14 mouse cellular contexts compared by ENCODE assay signal in the genomic region with DNA sequence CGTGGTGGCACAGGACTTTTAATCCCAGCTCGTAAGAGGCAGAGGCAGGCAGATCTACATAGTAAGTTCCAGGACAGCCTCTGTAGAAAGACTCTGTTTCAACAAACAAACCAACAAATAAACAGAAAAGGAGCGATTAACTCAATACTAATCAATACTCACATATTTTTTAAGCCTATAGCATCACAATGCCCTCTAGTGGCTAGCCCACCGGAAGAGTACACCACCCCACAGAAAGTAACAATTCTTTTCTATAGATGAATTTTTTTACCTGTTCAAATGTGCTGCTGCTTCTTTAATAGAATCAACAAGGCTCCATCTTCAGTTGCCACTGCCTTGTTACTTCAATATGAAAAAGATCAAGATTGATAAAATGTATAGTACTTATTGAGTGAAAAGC.
DNase-seq lines count a peak whose midpoint lies in the region; ATAC-seq and TF ChIP-seq lines count a peak whose summit lies in the region.
"Had no signal": no experiment of that assay in that cellular context is flagged by ENCODE, and none has a peak within 500 bp of the region (broad histone marks: within the 10 kb centered on the region; RNA-seq: fewer than 3 reads in every experiment).

No protein-coding gene starts in this region.

- H3K79me2 ChIP-seq in CH12.LX (replicated peaks; ENCODE audit: control insufficient read depth, extremely low read depth, insufficient read depth, poor library complexity, severe bottlenecking) = no peaks in the 10 kb centered on the region

- in situ Hi-C loops in CH12.LX (cut with MboI; ENCODE audit: low pct_ligation_motif_present, low pct_unique_long_range_greater_than_20kb, low sequenced_read_pairs) = loop anchor here (25.0 kb wide), 1 partner anchor 251 kb away; no protein-coding TSS in a partner anchor

- H3K4me2 ChIP-seq in hindbrain, postnatal 0 days (ENCODE audit: low read depth, low read length) = no peak overlapping the region
- H3K4me2 ChIP-seq in hindbrain, embryonic 13.5 days = no peak overlapping the region
- no peak overlapping the region for H3K4me2 ChIP-seq in lung, postnatal 0 days (replicated peaks; ENCODE audit: low read depth, low read length)
- H3K4me2 ChIP-seq in CH12.LX (ENCODE audit: insufficient read depth, low read depth, poor library complexity, severe bottlenecking) = no peak overlapping the region
- H3K4me2 ChIP-seq: forebrain, embryonic 12.5 days; heart, embryonic 12.5 days; limb, embryonic 13.5 days; midbrain, embryonic 13.5 days; neural tube, embryonic 12.5 days had no signal

- WGBS in hindbrain, postnatal 0 days = 70% methylated on average over 4 of the region's 4 CpGs
- WGBS in hindbrain, embryonic 13.5 days = 82% methylated on average over 4 of the region's 4 CpGs
- WGBS in lung, postnatal 0 days = 72% methylated on average over 4 of the region's 4 CpGs

- TF ChIP-seq RAD21 in CH12.LX (IDR thresholded peaks at IDR 0.05; ENCODE audit: low read depth, low read length) = peak; percentile 85

- no peaks in the 10 kb centered on the region for H3K36me3 ChIP-seq in hindbrain, postnatal 0 days (ENCODE audit: insufficient read depth, low read length)
- H3K36me3 ChIP-seq in hindbrain, embryonic 13.5 days = no peaks in the 10 kb centered on the region
- no peaks in the 10 kb centered on the region for H3K36me3 ChIP-seq in lung, postnatal 0 days (ENCODE audit: insufficient read depth, low read length)
- no peaks in the 10 kb centered on the region for H3K36me3 ChIP-seq in CH12.LX (replicated peaks in 1 of 2; ENCODE audit: control insufficient read depth in 1 of 2, insufficient read depth in 1 of 2, low read length in 1 of 2)
- H3K36me3 ChIP-seq: forebrain, embryonic 12.5 days; heart, embryonic 12.5 days; limb, embryonic 13.5 days; midbrain, embryonic 13.5 days; neural tube, embryonic 12.5 days had no signal

- TF ChIP-seq EP300 in lung, postnatal 0 days (IDR thresholded peaks at IDR 0.05) = no peak
- TF ChIP-seq EP300 in CH12.LX (IDR thresholded peaks at IDR 0.05; ENCODE audit: low read length) = no peak

- H3K27ac ChIP-seq in hindbrain, postnatal 0 days = no peak overlapping the region
- H3K27ac ChIP-seq in hindbrain, embryonic 13.5 days = no peak overlapping the region
- no peak overlapping the region for H3K27ac ChIP-seq in lung, postnatal 0 days (ENCODE audit: low read length)
- H3K27ac ChIP-seq in CH12.LX (ENCODE audit: insufficient read depth, low read depth) = no peak overlapping the region
- H3K27ac ChIP-seq: forebrain, embryonic 12.5 days; limb, embryonic 13.5 days; midbrain, embryonic 13.5 days; neural tube, embryonic 12.5 days had no signal

- no peak for ATAC-seq in hindbrain, postnatal 0 days
- no peak for ATAC-seq in hindbrain, embryonic 13.5 days (ENCODE audit: low FRiP score)
- no peak for ATAC-seq in lung, postnatal 0 days
- 0 out of 2 replicates have a peak, but pooled peaks have one; percentile 4 for ATAC-seq in megakaryocyte-erythroid progenitor cell, adult 5-6 weeks (replicated peaks; ENCODE audit: low FRiP score, low TSS enrichment, poor library complexity, severe bottlenecking)
- ATAC-seq: midbrain, embryonic 13.5 days had no signal

- TF ChIP-seq POLR2A in CH12.LX (IDR thresholded peaks at IDR 0.05; ENCODE audit: low read depth, low read length) = no peak

- DNase-seq in hindbrain, postnatal 0 days (ENCODE audit: low spot score) = no peak
- DNase-seq in lung, postnatal 0 days (ENCODE audit: low spot score) = no peak
- DNase-seq in lung, postnatal 25 days (ENCODE audit: low spot score) = no peak
- DNase-seq in CH12.LX (ENCODE audit: extremely low read depth) = peak; percentile 12
- DNase-seq in right cerebral cortex, adult 2 months (ENCODE audit: low spot score in 2 of 2) = no peak
- DNase-seq: heart, postnatal 4 days; lung, postnatal 10 days had no signal

- H3K4me1 ChIP-seq in hindbrain, postnatal 0 days (ENCODE audit: insufficient read depth, low read length) = no peaks in the 10 kb centered on the region
- no peaks in the 10 kb centered on the region for H3K4me1 ChIP-seq in hindbrain, embryonic 13.5 days (replicated peaks)
- H3K4me1 ChIP-seq in lung, postnatal 0 days (ENCODE audit: insufficient read depth, low read depth, low read length) = no peaks in the 10 kb centered on the region
- H3K4me1 ChIP-seq in CH12.LX (ENCODE audit: control insufficient read depth in 1 of 2, insufficient read depth in 2 of 2) = no peaks in the 10 kb centered on the region
- H3K4me1 ChIP-seq: forebrain, embryonic 12.5 days; heart, embryonic 12.5 days; limb, embryonic 13.5 days; midbrain, embryonic 13.5 days; neural tube, embryonic 12.5 days had no signal

- dilution Hi-C loops in CH12.LX (cut with MboI; ENCODE audit: extremely low pct_ligation_motif_present, extremely low pct_unique_long_range_greater_than_20kb, low sequenced_read_pairs) = no loop called here

- no peak overlapping the region for H3K4me3 ChIP-seq in hindbrain, postnatal 0 days (ENCODE audit: low read length)
- H3K4me3 ChIP-seq in hindbrain, embryonic 13.5 days = no peak overlapping the region
- H3K4me3 ChIP-seq in lung, postnatal 0 days (ENCODE audit: low read depth, low read length) = no peak overlapping the region
- H3K4me3 ChIP-seq in CH12.LX (replicated peaks in 1 of 3; ENCODE audit: low read depth in 2 of 3, low read length in 2 of 3, poor library complexity in 1 of 3) = no peak overlapping the region
- H3K4me3 ChIP-seq: forebrain, embryonic 12.5 days; heart, embryonic 12.5 days; limb, embryonic 13.5 days; midbrain, embryonic 13.5 days; neural tube, embryonic 12.5 days had no signal

- H3K9ac ChIP-seq in hindbrain, postnatal 0 days (replicated peaks; ENCODE audit: low read length) = no peak overlapping the region
- H3K9ac ChIP-seq in hindbrain, embryonic 13.5 days = no peak overlapping the region
- H3K9ac ChIP-seq in lung, postnatal 0 days (replicated peaks; ENCODE audit: low read depth) = no peak overlapping the region
- H3K9ac ChIP-seq in CH12.LX (ENCODE audit: insufficient read depth, low read depth) = no peak overlapping the region
- H3K9ac ChIP-seq: forebrain, embryonic 12.5 days; heart, embryonic 12.5 days; limb, embryonic 13.5 days; midbrain, embryonic 13.5 days; neural tube, embryonic 12.5 days had no signal

- H3K27me3 ChIP-seq in hindbrain, postnatal 0 days (ENCODE audit: insufficient read depth, low read length) = no peaks in the 10 kb centered on the region
- H3K27me3 ChIP-seq in hindbrain, embryonic 13.5 days = no peaks in the 10 kb centered on the region
- H3K27me3 ChIP-seq in lung, postnatal 0 days (replicated peaks; ENCODE audit: insufficient read depth, low read length) = no peaks in the 10 kb centered on the region
- no peaks in the 10 kb centered on the region for H3K27me3 ChIP-seq in CH12.LX (replicated peaks)
- H3K27me3 ChIP-seq: forebrain, embryonic 12.5 days; limb, embryonic 13.5 days; midbrain, embryonic 13.5 days; neural tube, embryonic 12.5 days had no signal

- no peaks in the 10 kb centered on the region for H3K9me3 ChIP-seq in hindbrain, postnatal 0 days (ENCODE audit: low read length)
- no peaks in the 10 kb centered on the region for H3K9me3 ChIP-seq in hindbrain, embryonic 13.5 days
- H3K9me3 ChIP-seq in lung, postnatal 0 days (ENCODE audit: low read length) = no peaks in the 10 kb centered on the region
- H3K9me3 ChIP-seq in CH12.LX (replicated peaks; ENCODE audit: low read length) = no peaks in the 10 kb centered on the region
- H3K9me3 ChIP-seq: forebrain, embryonic 12.5 days; heart, embryonic 12.5 days; limb, embryonic 13.5 days; midbrain, embryonic 13.5 days; neural tube, embryonic 12.5 days had no signal

- TF ChIP-seq CTCF in hindbrain, postnatal 0 days (IDR thresholded peaks at IDR 0.05; ENCODE audit: low read depth) = peak; percentile 42
- peak; percentile 33; the same call in 1 of the 2 replicates for TF ChIP-seq CTCF in lung, postnatal 0 days (IDR thresholded peaks at IDR 0.05)
- peak; percentile 11 to 77; a peak in 2 of 4 replicates for TF ChIP-seq CTCF in CH12.LX (conservative IDR thresholded peaks at IDR 0.05 in 1 of 2, IDR thresholded peaks at IDR 0.05 in 1 of 2; ENCODE audit: low read depth in 2 of 2, low read length in 2 of 2)

TF ChIP-seq in CH12.LX, 34 proteins besides CTCF, POLR2A, EP300 and RAD21:
- TF ChIP-seq RCOR1 (conservative IDR thresholded peaks at IDR 0.05; ENCODE audit: low read depth, low read length) = no peak
- peak; percentile 71 for TF ChIP-seq ZC3H11A (IDR thresholded peaks at IDR 0.05; ENCODE audit: low read depth, low read length)
- TF ChIP-seq ZNF384 (IDR thresholded peaks at IDR 0.05; ENCODE audit: low read depth, low read length) = peak; percentile 51; the same call in 1 of the 2 replicates
- peak; percentile 88 for TF ChIP-seq SMC3 (IDR thresholded peaks at IDR 0.05; ENCODE audit: low read depth, low read length)
- TF ChIP-seq ZMIZ1 (IDR thresholded peaks at IDR 0.05; ENCODE audit: low read depth, low read length) = no peak
- TF ChIP-seq PAX5 (IDR thresholded peaks at IDR 0.05; ENCODE audit: low read length) = no peak
- TF ChIP-seq ELF1 (IDR thresholded peaks at IDR 0.05; ENCODE audit: low read depth, low read length) = peak; percentile 44; the same call in 1 of the 2 replicates
